Mouse (Mus musculus) thymus, postnatal 36 days (tissue): ENCODE data around the gene Prpf4b.

ENCODE experiments used
- DNase-seq, 2 experiments: peaks; one replicate each; pipeline ENCODE4 v3.0.0; 2022; ENCODE audit warnings: mixed read lengths in 2 of 2

Prpf4b gene

DNA sequence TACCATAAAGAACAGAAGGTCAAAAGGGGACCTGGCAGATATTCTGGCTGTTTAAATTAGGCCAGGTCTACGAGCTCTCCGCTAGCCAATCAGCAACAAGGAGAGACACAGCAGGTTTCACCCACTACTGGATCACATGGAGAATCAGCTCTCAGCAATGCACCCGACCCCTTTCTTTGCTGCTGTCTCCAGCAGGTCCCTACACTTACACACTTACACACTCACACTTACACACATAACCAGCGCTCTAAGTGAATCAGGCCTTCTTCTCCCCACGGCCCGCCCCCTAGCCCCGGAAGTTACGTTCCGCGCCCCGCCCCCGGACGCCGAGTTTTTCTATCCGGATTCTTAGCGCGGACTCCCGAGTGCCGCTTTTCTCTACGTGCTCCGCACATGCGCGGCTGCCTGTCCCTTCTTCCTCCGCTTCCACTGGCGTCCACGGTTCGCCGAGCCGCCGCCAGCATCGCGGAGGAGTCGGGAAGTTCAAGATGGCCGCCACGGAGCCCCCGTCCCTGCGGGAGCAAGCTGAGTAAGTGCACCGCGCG, at the start of gene Prpf4b:
Prpf4b (plus strand) TSS at position 137 of the 545 bp plus-strand sequence.
- peak; percentile 93 to 95 for DNase-seq

DNA sequence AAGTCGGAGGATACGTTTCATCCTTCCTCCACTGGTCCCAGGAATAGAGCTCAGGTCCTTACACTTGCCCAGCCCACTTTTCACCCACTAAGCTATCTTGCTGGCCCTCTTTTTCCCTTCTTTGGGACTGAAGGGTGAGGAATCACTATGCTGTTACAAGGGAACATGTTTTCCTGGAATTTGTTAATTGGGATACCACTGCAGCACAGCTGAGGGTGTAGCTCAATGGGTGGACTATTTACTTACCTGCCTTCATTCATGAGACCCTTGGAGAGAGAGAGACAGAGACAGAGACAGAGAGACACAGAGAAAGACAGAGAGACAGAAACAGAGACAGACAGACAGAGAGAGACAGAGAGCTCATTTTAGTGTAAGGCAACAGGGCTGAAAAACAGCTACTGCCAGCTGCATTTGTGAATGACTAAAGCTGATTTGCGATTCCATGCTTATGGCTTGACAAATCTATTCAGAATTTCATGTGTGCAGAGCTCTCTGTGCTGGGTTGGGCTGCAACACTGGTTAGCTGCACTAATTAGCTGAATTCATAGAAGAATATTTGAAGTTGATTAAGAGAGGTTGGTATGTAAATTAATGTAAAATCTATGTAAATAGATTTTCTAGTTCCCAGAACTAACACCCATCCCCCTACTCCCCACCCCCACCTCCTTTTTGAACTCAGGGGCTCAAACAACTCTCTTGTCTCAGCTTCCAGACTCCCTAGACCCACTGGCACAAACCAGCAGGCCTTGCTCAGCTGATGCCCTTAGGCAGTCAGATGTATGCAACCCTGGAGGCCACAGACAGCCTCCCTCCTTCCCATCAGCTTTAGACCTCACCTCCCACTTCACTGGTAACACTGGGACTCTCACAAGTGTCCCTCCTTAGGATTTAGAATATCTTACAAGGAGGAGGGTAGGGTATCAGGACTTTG, 48.1 kb upstream of the Prpf4b start:
- DNase-seq = no peak

DNA sequence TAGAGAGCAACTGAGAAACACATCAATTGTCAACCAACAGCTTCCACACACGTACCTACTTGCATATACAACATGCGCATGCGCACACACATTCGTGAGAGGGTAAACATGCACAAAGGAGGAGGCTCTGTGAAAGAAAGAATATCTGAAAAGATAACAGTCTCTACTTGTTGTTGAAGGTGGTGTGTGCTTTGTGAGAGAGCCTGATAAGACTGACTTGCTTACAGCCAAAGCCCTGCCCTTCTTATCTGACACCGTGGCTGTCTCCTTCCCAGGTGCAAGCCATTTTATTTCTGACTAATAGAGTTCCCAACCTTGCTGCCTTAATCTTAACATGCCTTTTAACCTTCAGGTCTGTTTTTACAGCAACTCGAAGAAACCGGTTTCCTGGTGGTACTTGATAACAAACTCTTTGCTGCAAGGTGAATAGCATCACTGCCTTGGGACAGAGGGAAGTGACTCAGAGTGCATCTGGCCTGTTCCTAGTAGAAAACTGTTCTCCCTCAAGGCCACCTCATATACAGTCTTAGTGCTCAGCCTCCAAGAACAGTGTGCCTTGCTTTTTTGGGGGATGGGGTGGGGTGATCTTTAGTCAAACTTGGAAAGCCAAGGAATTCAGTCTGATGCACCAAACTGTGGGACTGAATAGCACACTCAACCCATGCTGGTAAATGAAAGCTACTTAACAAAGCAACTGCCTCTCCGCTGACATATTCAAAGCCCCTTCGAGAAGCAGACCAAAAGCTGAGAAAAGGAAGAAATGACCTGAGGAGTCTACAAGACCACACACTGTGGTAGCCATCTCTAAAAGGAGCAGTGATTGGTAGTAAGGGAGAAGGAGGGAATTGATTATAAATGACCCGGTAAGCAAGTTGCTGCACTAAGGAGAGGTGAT, 46.9 kb upstream of the Prpf4b start:
- no peak for DNase-seq

DNA sequence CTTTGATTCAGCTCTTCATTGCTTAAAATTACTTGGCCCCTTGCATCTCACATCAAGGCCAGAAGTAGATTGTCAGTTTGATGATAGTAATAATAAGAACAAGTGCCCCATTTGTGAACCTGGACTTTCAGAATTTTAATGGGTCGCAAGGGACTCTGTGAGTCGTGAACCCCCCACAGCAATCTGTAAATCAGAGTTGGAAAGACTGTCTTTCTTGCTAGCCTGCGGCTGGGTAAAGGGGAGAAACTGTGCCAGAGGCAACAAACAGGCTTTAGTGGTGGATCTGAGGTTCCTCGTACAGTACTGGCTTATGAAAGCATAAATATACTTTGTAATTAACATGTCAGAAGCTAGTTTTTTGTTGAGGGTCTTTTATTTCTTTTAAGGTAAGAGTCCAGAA, 32.3 kb upstream of the Prpf4b start:
- DNase-seq = no peak

DNA sequence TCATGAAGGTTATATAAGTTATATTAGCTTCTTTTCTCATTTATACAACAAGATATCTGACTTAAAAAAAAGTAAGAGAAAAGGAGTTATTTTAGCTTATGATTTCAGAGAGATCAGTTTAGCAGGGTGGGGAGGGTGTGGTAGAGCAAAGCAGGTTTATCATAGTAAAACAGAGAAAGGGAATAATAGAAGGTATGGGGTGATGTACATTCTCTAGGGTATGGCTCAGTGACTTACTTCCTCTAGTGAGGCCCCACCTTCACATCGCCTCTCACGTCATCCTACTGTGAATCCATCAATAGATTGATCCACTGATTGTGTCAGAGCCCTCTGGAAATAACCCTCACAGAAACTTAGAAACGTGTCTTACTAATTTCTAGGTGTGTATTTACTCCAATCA, 24.3 kb upstream of the Prpf4b start:
- DNase-seq = no peak

DNA sequence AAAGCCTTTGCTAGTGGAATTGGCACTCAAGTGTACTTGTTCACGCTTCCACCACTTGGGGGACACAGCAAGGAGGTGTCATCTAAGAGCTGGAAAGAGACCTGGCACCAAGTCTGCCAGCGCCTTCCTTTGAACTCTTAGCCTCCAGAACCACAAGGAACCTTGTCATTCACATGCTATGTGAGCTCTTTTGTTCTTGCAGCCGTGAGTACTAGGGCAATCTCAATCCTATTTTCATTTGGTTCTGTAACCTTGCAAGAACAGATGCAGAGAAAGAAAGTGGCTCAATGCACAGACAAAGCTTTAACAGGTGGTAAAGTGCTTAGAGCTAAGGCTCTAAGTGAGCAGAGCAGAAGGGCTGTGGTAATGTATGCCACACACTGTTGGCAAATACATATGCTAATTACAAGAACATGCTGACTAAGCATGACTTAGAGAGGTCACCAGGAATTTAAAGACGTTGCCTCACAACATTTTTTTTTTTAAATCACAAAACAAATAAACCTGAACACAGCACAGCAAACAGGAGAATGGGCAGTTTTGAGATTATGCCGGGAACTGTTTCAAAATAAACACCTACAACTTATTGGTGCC, 23.8 kb upstream of the Prpf4b start:
- no peak for DNase-seq

DNA sequence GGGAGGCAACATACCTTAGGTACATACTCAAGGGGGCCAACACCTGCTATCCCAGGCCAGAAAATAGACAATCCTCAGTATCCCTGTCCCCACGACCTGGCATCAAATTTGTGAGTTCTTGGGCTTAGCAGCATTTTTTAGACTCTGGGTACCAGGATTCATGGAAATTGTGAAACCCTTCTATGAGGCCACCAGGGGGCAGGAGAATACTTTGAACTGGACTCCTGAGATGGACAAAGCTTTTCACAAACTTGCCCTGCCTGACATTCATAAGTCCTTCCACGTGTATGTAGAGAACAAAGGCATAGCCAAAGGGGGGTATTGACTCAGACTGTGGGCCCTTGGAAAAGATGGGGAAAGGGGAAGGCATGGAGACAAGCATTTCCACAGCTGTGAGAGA, 17.6 kb upstream of the Prpf4b start:
- DNase-seq = no peak

- no peak for DNase-seq
Measured at GRCm38 (mm10) chr13:34859406-34859805, 15.7 kb upstream of the Prpf4b start.

GRCm38 (mm10) chr13:34861166-34861565, 13.9 kb upstream of the Prpf4b start:
- peak in 1 of 2 experiments; percentile 14 for DNase-seq

DNA sequence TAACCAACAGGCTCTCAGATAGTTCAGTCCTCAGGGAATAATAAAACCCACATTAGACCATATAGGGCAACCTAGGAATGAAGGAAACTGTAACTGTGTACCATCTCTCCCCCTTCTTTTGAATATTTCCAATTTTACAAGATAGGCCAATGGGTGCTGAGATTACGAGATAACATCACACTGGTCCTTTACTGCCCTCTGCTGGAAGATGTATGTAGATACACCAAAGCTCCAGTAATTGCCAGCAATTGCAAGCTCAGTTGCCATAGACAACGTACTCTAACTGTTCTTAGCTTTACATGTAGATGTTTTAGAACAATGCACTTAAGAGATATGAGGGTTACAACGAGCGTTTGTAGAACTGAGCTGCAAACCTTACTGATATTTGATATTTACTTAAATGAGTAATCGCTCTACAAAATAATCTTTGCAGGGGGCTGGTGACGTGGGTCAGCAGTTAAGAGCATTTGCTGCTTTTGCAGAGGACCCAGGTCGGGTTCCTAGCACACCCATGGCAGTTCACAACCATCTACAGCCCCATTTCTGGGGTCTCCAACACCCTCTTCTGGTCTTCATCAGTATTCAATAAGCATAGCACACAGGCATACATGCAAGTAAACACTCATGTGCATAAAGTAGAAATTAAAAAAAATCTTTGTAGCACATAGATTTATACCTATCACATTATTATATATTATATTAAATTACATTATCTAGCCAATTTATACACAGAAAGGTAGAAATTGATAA, 10.5 kb upstream of the Prpf4b start:
- DNase-seq = no peak

GRCm38 (mm10) chr13:34873801-34874681, 1.1 kb upstream of the Prpf4b start:
- peak; percentile 87 to 91 for DNase-seq

DNA sequence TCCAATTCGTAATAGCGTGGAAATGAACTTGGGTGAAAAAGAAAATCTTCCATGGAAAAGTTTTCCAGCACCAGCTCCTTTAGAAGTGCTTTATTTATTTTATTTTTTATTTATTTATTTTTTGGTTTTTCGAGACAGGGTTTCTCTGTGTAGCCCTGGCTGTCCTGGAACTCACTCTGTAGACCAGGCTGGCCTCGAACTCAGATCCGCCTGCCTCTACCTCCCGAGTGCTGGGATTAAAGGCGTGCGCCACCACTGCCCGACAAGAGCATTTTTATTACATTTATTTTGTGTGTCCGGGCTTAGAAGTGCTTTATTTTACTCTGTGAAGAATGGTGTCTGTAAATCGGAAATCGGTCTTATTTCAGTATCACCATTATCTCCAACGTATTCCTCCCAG, 366 bp upstream of the Prpf4b start:
- peak in 1 of 2 experiments; percentile 33 for DNase-seq

GRCm38 (mm10) chr13:34875741-34876445, 791 bp downstream of the Prpf4b start:
- DNase-seq = no peak

DNA sequence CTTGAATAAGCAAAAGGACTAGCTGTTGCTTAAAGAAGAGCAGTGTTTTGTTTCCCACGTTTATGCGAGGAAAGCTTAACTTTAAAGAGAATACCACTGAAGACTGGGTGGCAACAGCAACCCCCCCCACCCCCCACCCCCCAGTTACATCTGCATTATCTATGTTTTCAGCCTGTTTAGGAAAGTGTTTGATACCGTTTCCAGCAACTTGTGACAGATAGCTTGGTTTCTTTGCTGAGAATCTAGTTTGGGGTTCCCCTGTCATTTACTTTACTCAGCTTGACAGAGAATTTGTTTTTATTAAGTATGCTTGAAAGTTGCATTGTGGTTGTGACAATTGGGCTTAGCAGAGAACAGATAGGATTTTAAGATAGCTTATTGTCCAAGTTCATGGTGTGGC, 1.4 kb downstream of the Prpf4b start:
- no peak for DNase-seq

DNA sequence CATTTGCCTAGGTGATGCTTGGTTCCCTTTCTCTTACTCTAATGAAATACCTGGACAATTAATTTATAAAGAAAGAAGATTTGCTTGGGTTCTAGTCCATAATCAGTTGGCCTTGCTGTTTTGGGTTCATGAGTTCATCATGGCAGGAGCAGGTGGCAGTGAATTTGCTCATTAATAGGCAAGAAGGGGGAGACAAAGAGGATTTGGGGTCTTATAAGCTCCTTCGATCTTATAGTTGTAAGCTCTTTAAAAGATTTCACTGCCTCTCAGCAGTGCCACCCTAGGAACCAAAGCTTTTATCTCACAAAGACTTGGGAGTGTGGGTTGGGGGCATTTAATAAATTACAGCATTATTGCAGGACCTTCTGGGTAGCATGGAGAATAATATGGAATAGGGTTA, 17.8 kb downstream of the Prpf4b start:
- DNase-seq = no peak

- DNase-seq = peak; percentile 11 to 12
Measured at GRCm38 (mm10) chr13:34914614-34915013, 39.5 kb downstream of the Prpf4b start.

DNA sequence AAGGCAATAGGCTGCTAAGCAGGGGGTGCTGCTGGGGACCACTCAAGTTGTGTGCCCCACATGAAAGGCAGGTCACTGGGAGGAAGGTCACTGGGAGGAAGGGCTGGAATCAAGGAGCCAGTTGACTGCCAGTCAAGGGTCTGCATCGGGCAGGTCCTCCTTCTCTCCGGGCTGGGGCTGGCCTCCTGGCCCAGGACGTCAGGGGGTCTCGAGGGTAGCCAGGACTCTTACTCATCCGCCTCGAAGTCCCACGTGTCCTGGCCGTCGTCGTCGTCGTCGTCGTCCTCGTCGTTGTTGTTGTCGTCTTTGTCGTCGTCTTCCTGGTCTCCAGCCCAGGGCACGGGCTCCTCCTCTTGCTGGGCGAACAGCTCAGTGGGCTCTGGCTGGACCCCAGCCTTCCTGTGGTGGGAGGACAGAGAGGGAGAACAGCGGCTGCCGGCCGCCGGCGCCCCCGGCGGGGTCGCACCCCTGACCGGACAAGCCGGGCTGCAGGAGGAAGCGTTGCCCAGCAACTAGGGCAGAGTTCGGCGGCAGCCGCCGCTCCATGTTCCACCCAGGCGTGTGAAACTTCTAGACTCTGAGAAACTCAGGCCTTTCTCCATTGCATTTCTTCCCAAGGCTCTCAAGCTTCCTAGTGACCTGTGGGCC, 41.5 kb downstream of the Prpf4b start:
- peak; percentile 1 to 7 for DNase-seq

DNA sequence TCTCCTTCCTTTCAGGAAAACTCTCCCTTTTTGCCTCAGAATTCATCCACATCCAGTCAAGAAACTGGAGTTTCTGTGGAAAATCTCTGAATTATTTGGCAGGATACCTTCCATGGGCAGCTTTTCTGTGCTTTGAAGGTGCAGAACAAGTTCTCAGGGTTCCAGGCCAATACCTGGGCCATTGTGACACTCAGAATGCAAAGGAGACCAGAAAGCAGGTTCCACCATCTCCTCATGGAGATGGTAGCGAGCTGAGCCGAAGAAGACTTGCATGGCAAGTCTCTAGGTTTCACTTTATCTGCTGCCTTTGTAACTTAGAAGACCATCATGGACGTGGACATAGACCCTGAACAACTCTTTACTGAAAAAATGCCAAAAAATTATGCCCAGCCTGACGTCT, 49.1 kb downstream of the Prpf4b start, which contains the start of the genes Fam217a and 4933417A18Rik:
Fam217a (minus strand) TSS at position 101 of the 400 bp plus-strand sequence.
4933417A18Rik (plus strand) TSS at position 200 of the 400 bp plus-strand sequence.
- no peak for DNase-seq

GRCm38 (mm10) chr13:34934931-34935644, 60.0 kb downstream of the Prpf4b start:
- DNase-seq = no peak
